Mouse (Mus musculus) forebrain, embryonic 11.5 days (tissue): ENCODE measurements around the gene Olfr251. TPM values are rescaled to one million over a fixed set of nuclear protein-coding genes. Genes with fewer than 3 reads are reported as not detected.
A peak's percentile ranks its signal among the peaks of the same experiment; 100 is the strongest.
"Not testable (repeated sequence)": the region's sequence is repeated elsewhere in the genome, so short reads cannot be mapped to it uniquely, and the experiment has no call there.

Source experiments
- ATAC-seq: fragments of 200-750 bp; cut with Nextera tagmentation; replicated peaks from 2 replicates; pipeline ENCODE4 v1.8.0; 2017; ENCODE audit warnings: moderate TSS enrichment; ENCODE audit not compliant: low FRiP score
- DNase-seq: peaks from one replicate; pipeline ENCODE4 v3.0.0-alpha.2; 2017; ENCODE audit warnings: low spot score
- H3K27ac ChIP-seq: fragments of 300-500 bp; sonication (generic); 2 replicates; pipeline ENCODE4 v1.5.1; 2014; ENCODE audit warnings: low read depth, low read length
- H3K27me3 ChIP-seq: fragments of 300-500 bp; sonication (generic); 2 replicates; pipeline ENCODE4 v1.6.1; 2014; ENCODE audit warnings: mild to moderate bottlenecking, low read length, mixed read lengths; ENCODE audit not compliant: control insufficient read depth, insufficient read depth
- H3K36me3 ChIP-seq: fragments of 300-500 bp; sonication (generic); 2 replicates; pipeline ENCODE4 v1.6.1; 2014; ENCODE audit warnings: mild to moderate bottlenecking, low read length, moderate library complexity, mixed read lengths; ENCODE audit not compliant: control insufficient read depth, insufficient read depth
- H3K4me1 ChIP-seq: fragments of 300-500 bp; sonication (generic); replicated peaks from 2 replicates; pipeline ENCODE4 v1.6.1; 2014; ENCODE audit warnings: low read length, mixed read lengths; ENCODE audit not compliant: control insufficient read depth, insufficient read depth
- H3K4me2 ChIP-seq: fragments of 300-500 bp; sonication (generic); 2 replicates; pipeline ENCODE4 v1.6.1; 2014; ENCODE audit warnings: low read depth, mild to moderate bottlenecking, low read length, moderate library complexity, mixed read lengths; ENCODE audit not compliant: severe bottlenecking
- H3K4me3 ChIP-seq: fragments of 300-500 bp; sonication (generic); 2 replicates; pipeline ENCODE4 v1.5.1; 2014; ENCODE audit warnings: low read depth, low read length
- H3K9ac ChIP-seq: fragments of 300-500 bp; sonication (generic); 2 replicates; pipeline ENCODE4 v1.6.1; 2014; ENCODE audit warnings: low read length
- H3K9me3 ChIP-seq: fragments of 300-500 bp; sonication (generic); 2 replicates; pipeline ENCODE4 v1.6.1; 2016; ENCODE audit warnings: low read length, mixed read lengths; ENCODE audit not compliant: control insufficient read depth
- WGBS: fragments of 180-500 bp; shearing (Covaris S2); extraction: QIAGEN DNeasy Blood & Tissue Kit; methylation state at CpG from one replicate; pipeline ENCODE4 v1.1.7; 2014; 5-methylcytosine and 5-hydroxymethylcytosine counted together
- polyA plus RNA-seq: library from polyadenylated mRNA; unstranded; fragments of >200 nt; fragmentation: Nextera tagmentation; extraction: Ambion mirVana; gene quantifications from 2 replicates; pipeline ENCODE4 v1.2.1, GENCODE M21; 2014

Gene Olfr251
- not detected in 2 replicates for polyA plus RNA-seq

DNA sequence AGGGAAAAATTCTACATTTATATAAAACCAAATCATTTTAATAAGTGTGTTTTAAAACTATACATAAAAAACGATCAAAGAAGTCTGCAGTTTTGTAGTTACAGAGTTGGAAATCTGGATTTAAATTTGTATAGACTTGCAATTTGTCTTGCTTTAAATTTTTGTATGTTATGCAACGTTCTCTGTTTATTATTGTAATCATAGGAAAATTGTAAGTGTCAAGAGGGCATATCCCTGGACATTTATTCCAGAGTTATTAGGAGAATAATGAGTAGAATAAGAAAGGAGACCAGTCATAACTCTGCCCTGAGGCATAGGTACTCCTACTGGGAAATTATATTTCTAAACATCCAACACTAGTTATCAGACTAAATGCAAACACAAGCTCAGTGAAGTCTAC is at the start of gene Olfr251:
Gene Olfr251 (plus strand): TSS at position 301 of the 400 bp plus-strand sequence.
- no peak within 1 kb of the TSS for H3K9ac ChIP-seq
- no peaks in the 10 kb centered on the region for H3K9me3 ChIP-seq
- ATAC-seq: no peak
- DNase-seq: no peak
- no peaks in the 10 kb centered on the region for H3K36me3 ChIP-seq
- no peaks in the 10 kb centered on the region for H3K4me1 ChIP-seq
- 77% methylated on average over 2 of the region's 2 CpGs for WGBS
- H3K27ac ChIP-seq: no peak within 1 kb of the TSS
- H3K4me3 ChIP-seq: no peak within 1 kb of the TSS
- H3K4me2 ChIP-seq: no peak within 1 kb of the TSS
- H3K27me3 ChIP-seq: no peaks in the 10 kb centered on the region

DNA sequence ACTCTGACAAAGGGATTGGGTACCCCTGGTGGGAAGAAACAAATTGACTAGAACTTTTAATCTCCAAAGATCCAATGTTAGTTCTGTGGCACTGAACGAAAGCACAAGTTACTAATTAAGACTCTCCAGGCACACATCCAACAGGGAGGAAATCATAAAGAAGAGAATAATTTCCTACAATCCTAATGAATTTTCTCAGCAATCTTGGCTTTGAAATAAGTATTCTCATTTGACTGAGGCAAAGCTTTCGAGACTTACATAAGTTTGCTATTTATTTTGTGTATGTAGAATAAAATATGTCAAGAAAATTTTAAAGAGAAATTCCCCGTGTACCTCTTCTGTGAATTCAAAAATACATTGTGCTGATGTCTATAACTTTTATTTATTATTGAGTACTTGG is 48.1 kb upstream of the Olfr251 start, which contains the start of gene Olfr25:
Gene Olfr25 (plus strand): TSS at position 301 of the 400 bp plus-strand sequence.
- no peak for ATAC-seq
- WGBS: 75% methylated on average over 3 of the region's 3 CpGs
- H3K4me1 ChIP-seq: no peaks in the 10 kb centered on the region
- no peaks in the 10 kb centered on the region for H3K27me3 ChIP-seq
- H3K36me3 ChIP-seq: no peaks in the 10 kb centered on the region
- H3K27ac ChIP-seq: no peak within 1 kb of the TSS
- H3K4me3 ChIP-seq: no peak within 1 kb of the TSS
- no peak for DNase-seq
- no peaks in the 10 kb centered on the region for H3K9me3 ChIP-seq
- H3K9ac ChIP-seq: no peak within 1 kb of the TSS
- no peak within 1 kb of the TSS for H3K4me2 ChIP-seq

DNA sequence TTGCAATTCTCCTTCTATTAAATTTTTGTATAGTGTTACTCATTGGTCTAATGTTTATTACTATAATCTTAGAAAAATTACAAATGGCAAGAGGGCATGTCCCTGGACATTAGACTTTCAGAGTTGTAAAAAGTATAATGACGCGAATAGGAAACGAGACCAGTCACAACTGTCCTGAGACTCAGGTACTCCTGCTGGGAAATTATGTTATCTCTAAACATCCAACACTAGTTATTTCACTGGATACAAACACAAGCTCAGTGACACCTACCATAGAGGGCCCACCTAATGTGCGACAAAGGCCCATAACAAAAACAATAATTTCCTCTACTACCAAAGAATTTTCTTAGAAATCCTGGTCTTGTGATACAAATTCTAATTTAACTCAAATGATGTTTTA is 28.8 kb upstream of the Olfr251 start, which contains the start of gene Olfr898:
Gene Olfr898 (plus strand): TSS at position 301 of the 400 bp plus-strand sequence.
- 93% methylated on average over 4 of the region's 4 CpGs for WGBS
- Histone ChIP-seq H3K36me3 (no peaks in the 10 kb centered on the region), H3K4me2 (no peak within 1 kb of the TSS), H3K9me3 (no peaks in the 10 kb centered on the region), H3K27me3 (no peaks in the 10 kb centered on the region), H3K27ac (no peak within 1 kb of the TSS), H3K9ac (no peak within 1 kb of the TSS), H3K4me3 (no peak within 1 kb of the TSS), H3K4me1 (no peaks in the 10 kb centered on the region)
- DNase-seq (no peak), ATAC-seq (no peak)

DNA sequence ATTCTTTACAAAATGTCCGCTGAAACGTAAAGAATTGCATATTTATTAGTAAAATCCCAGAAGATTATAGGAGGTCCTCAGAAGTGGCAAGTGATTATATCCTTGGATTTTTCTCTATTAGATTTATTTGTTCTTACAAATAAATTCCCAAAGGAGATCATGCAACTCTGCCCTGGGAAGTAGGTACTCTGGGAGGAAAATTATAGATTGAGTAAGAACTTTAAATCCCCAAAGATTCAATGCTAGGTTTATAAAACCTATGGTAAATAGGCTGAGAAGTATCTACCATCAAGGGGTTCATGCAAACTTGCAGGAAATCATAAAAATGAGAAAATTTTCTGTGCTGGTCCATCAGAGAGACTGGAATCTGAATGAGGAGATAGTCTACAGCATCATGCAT is 10.3 kb upstream of the Olfr251 start, which contains the start of gene Olfr250:
Gene Olfr250 (plus strand): TSS at position 301 of the 400 bp plus-strand sequence.
- Histone ChIP-seq H3K9me3 (no peaks in the 10 kb centered on the region), H3K4me1 (no peaks in the 10 kb centered on the region), H3K27me3 (no peaks in the 10 kb centered on the region), H3K36me3 (no peaks in the 10 kb centered on the region), H3K4me2 (no peak within 1 kb of the TSS), H3K4me3 (no peak within 1 kb of the TSS), H3K9ac (no peak within 1 kb of the TSS), H3K27ac (no peak within 1 kb of the TSS)
- no peak for DNase-seq
- 85% methylated on average over 2 of the region's 2 CpGs for WGBS
- ATAC-seq: no peak

DNA sequence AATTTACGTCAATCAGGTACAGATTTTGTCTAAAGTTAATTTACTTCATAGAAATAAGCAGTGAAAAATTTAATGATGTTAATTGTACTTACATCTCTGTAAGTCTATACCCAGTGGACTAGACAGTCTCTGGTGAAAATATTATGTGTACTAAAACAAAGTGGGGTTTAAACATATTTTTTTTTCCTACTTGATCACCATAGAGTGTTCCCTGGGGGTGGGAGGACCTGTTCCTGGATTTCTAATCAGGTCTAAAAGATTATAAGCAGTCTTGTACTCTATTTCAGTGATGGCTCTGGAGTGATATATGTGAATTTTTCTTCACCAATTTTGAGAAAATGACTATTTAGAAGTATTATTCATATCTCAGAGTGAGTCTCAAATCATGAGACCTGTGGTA is 24.5 kb downstream of the Olfr251 start, which contains the start of gene Olfr147:
Gene Olfr147 (plus strand): TSS at position 301 of the 400 bp plus-strand sequence.
- no peak within 1 kb of the TSS for H3K4me3 ChIP-seq
- H3K9ac ChIP-seq: no peak within 1 kb of the TSS
- ATAC-seq (no peak), DNase-seq (no peak)
- no peaks in the 10 kb centered on the region for H3K36me3 ChIP-seq
- no peaks in the 10 kb centered on the region for H3K4me1 ChIP-seq
- 92% methylated on average over 1 of the region's 1 CpGs for WGBS
- H3K9me3 ChIP-seq: no peaks in the 10 kb centered on the region
- no peak within 1 kb of the TSS for H3K4me2 ChIP-seq
- H3K27ac ChIP-seq: no peak within 1 kb of the TSS
- H3K27me3 ChIP-seq: no peaks in the 10 kb centered on the region

DNA sequence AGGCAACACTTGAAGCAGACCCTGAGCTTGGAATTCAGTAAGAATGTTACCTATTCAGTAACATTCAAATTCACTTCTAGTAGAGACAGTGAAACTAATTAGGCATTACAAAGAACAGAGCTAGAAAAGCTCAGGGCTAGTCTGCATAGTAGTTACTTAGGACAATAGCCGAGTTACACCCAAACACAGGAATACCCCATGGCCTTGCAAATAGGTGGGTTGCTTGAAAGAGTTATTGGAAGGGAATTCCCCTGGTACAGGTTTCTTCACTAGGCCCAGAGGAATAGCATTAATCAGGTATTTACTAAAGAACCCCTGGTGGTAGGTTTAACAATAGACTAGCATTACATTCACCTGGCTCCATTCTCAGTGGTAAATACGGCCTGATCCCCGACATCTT is 30.6 kb downstream of the Olfr251 start:
- H3K4me1 ChIP-seq, H3K4me2 ChIP-seq, ATAC-seq, H3K4me3 ChIP-seq, H3K9me3 ChIP-seq, H3K36me3 ChIP-seq, H3K27ac ChIP-seq, DNase-seq, H3K27me3 ChIP-seq, H3K9ac ChIP-seq: not testable (repeated sequence)
- WGBS: 86% methylated on average over 3 of the region's 3 CpGs

DNA sequence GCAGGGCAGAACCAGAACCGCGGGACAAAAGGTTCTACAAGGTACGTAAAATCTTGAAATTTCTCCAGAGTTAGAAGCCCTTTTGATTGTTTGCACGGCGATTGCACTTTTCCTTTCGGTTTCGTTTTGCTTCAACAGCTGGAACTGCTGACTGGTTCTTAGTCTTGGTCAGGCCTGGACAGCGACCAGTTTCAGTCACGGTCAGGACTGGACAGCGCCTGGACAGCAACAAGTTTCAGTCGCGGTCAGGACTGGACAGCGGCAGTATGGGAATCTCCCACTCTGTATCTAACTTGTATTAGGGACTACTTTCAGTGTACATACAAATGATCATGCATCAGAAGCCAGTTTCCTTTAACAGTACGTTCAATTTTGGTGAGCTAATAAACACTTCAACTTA is 36.6 kb downstream of the Olfr251 start:
- not testable (repeated sequence) for H3K36me3 ChIP-seq, H3K4me1 ChIP-seq, H3K4me3 ChIP-seq, H3K27me3 ChIP-seq, H3K4me2 ChIP-seq, H3K9ac ChIP-seq, H3K9me3 ChIP-seq, ATAC-seq, H3K27ac ChIP-seq
- WGBS: 95% methylated on average over 14 of the region's 14 CpGs
- peak; percentile 52 for DNase-seq

DNA sequence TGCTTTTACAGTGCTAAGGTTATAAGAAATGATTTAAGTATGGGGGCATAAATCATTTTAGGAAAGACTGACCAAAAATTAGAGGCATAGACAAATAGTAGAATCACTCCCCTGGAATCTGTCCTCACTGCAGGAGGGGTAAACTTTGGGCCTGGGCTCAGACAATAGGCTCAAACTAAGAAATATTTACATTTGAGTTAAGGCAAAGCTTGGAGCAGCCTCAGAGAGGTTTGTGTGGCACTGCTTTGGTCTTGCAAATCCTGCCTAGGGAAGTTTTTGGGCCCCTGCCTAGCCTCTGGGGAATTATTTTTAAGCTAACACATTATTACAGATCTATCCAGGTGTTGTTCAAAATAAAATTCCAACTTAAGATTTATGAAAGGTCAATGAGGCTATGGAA is 46.9 kb downstream of the Olfr251 start:
- no peak for ATAC-seq
- H3K4me2 ChIP-seq: no peak overlapping the region

DNA sequence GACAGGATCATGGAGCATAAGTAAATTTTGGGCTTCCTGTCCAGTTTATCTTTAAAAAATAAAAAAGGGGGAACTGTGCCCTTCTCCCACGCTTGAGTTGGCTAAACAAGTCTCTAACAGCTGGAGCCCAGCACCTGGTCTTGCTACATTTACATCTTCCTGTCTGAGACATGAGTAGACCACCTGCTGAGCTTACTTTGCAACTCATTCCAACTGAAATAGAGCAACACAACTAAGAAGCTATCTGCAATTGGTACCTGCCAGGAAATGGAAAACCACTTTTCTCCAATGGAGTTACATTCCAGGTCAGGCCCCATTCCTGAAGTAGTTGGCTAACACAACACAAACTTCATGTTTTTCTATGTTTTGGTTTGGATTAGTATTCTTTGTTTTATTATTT is 50.1 kb downstream of the Olfr251 start:
- ATAC-seq (no peak), DNase-seq (no peak)
- no peak overlapping the region for H3K27ac ChIP-seq
- no peaks in the 10 kb centered on the region for H3K4me1 ChIP-seq
- H3K4me2 ChIP-seq: no peak overlapping the region
- H3K36me3 ChIP-seq: no peaks in the 10 kb centered on the region
- no peak overlapping the region for H3K9ac ChIP-seq
- H3K9me3 ChIP-seq: no peaks in the 10 kb centered on the region
- WGBS: 56% methylated on average over 1 of the region's 1 CpGs
- H3K4me3 ChIP-seq: no peak overlapping the region
- H3K27me3 ChIP-seq: no peaks in the 10 kb centered on the region

More for the DNA sequence above, 46.9 kb downstream of the Olfr251 start:
- no peak overlapping the region for H3K27ac ChIP-seq
- no peaks in the 10 kb centered on the region for H3K27me3 ChIP-seq
- H3K36me3 ChIP-seq: no peaks in the 10 kb centered on the region
- H3K4me3 ChIP-seq: no peak overlapping the region
- no peaks in the 10 kb centered on the region for H3K9me3 ChIP-seq
- no peak overlapping the region for H3K9ac ChIP-seq
- no peaks in the 10 kb centered on the region for H3K4me1 ChIP-seq
- no peak for DNase-seq
